Mouse (Mus musculus): ENCODE measurements around the gene Exoc6b. TPM values are rescaled to one million over a fixed set of nuclear protein-coding genes. Genes with fewer than 3 reads are reported as not detected.

The Exoc6b gene
- total and polyA plus RNA-seq, 3 experiments, result 0.76 to 8.7 (median 6.9) TPM

GRCm38 (mm10) chr6:84742227-84742626 is 327.1 kb downstream of the Exoc6b start:
- no peaks in the 10 kb centered on the region for H3K36me3 ChIP-seq (replicated peaks)
- no peak for TF ChIP-seq GATA1 (IDR thresholded peaks at IDR 0.05; ENCODE audit: borderline replicate concordance, low read length)
- no peak for TF ChIP-seq GATA2 (IDR thresholded peaks at IDR 0.05; ENCODE audit: borderline replicate concordance, low read depth, low read length)
- TF ChIP-seq TAL1 (conservative IDR thresholded peaks at IDR 0.05; ENCODE audit: low read depth, low read length), result no peak
- TF ChIP-seq CTCF (IDR thresholded peaks at IDR 0.05; ENCODE audit: low read depth, low read length), result no peak
- no peak for TF ChIP-seq POLR2AphosphoS5 (IDR thresholded peaks at IDR 0.05; ENCODE audit: insufficient replicate concordance, low read depth, low read length)
- ATAC-seq (ENCODE audit: extremely low read depth, insufficient number of reproducible peaks, low FRiP score, poor library complexity, severe bottlenecking) (no peak), DNase-seq (ENCODE audit: low spot score) (peak; percentile 3)
- H3K4me3 ChIP-seq (ENCODE audit: low read depth, low read length), result no peak overlapping the region
- peaks cover 16% of the 10 kb centered on the region for H3K4me1 ChIP-seq (ENCODE audit: insufficient read depth, low read depth, low read length)
- no peaks in the 10 kb centered on the region for H3K9me3 ChIP-seq (replicated peaks)
- 0 out of 2 replicates have a peak, but pooled peaks cover 5% of the 10 kb centered on the region for H3K27me3 ChIP-seq (ENCODE audit: insufficient read depth, low read length)

- DNase-seq (ENCODE audit: low spot score) (peak; percentile 8), ATAC-seq (ENCODE audit: extremely low read depth, insufficient number of reproducible peaks, low FRiP score, poor library complexity, severe bottlenecking) (no peak)
- H3K27me3 ChIP-seq (ENCODE audit: insufficient read depth, low read length), result no peaks in the 10 kb centered on the region; the same call in 1 of the 2 replicates
These were observed 332.4 kb downstream of the Exoc6b start for GRCm38 (mm10) chr6:84736942-84737341.

GRCm38 (mm10) chr6:84726876-84727275 is 342.4 kb downstream of the Exoc6b start:
- H3K9me3 ChIP-seq (replicated peaks), result no peaks in the 10 kb centered on the region
- no peak overlapping the region for H3K4me3 ChIP-seq (ENCODE audit: low read depth, low read length)
- ATAC-seq (ENCODE audit: extremely low read depth, insufficient number of reproducible peaks, low FRiP score, poor library complexity, severe bottlenecking) (no peak), DNase-seq (ENCODE audit: low spot score) (no peak)
- no peak for TF ChIP-seq GATA1 (IDR thresholded peaks at IDR 0.05; ENCODE audit: borderline replicate concordance, low read length)
- TF ChIP-seq CTCF (IDR thresholded peaks at IDR 0.05; ENCODE audit: low read depth, low read length), result no peak
- no peak for TF ChIP-seq POLR2AphosphoS5 (IDR thresholded peaks at IDR 0.05; ENCODE audit: insufficient replicate concordance, low read depth, low read length)
- TF ChIP-seq TAL1 (conservative IDR thresholded peaks at IDR 0.05; ENCODE audit: low read depth, low read length), result no peak
- TF ChIP-seq GATA2 (IDR thresholded peaks at IDR 0.05; ENCODE audit: borderline replicate concordance, low read depth, low read length), result no peak
- H3K36me3 ChIP-seq (replicated peaks), result no peaks in the 10 kb centered on the region
- H3K4me1 ChIP-seq (ENCODE audit: insufficient read depth, low read depth, low read length), result no peaks in the 10 kb centered on the region
- peaks cover 10% of the 10 kb centered on the region for H3K27me3 ChIP-seq (ENCODE audit: insufficient read depth, low read length)

More at GRCm38 (mm10) chr6:84736942-84737341, 332.4 kb downstream of the Exoc6b start:
- no peak for TF ChIP-seq GATA1 (IDR thresholded peaks at IDR 0.05; ENCODE audit: borderline replicate concordance, low read length)
- peak; percentile 60 for TF ChIP-seq CTCF (IDR thresholded peaks at IDR 0.05; ENCODE audit: low read depth, low read length)
- no peak for TF ChIP-seq TAL1 (conservative IDR thresholded peaks at IDR 0.05; ENCODE audit: low read depth, low read length)
- Histone ChIP-seq H3K4me3 (ENCODE audit: low read depth, low read length) (no peak overlapping the region), H3K9me3 (replicated peaks) (no peaks in the 10 kb centered on the region), H3K36me3 (replicated peaks) (no peaks in the 10 kb centered on the region), H3K4me1 (ENCODE audit: insufficient read depth, low read depth, low read length) (peaks cover 10% of the 10 kb centered on the region)

GRCm38 (mm10) chr6:84713171-84713570 is 356.1 kb downstream of the Exoc6b start:
- TF ChIP-seq CTCF (IDR thresholded peaks at IDR 0.05; ENCODE audit: low read depth, low read length), result no peak
- TF ChIP-seq POLR2AphosphoS5 (IDR thresholded peaks at IDR 0.05; ENCODE audit: insufficient replicate concordance, low read depth, low read length), result no peak
- no peak for TF ChIP-seq GATA1 (IDR thresholded peaks at IDR 0.05; ENCODE audit: borderline replicate concordance, low read length)
- no peak for TF ChIP-seq TAL1 (conservative IDR thresholded peaks at IDR 0.05; ENCODE audit: low read depth, low read length)
- no peak for TF ChIP-seq GATA2 (IDR thresholded peaks at IDR 0.05; ENCODE audit: borderline replicate concordance, low read depth, low read length)
- no peaks in the 10 kb centered on the region for H3K9me3 ChIP-seq (replicated peaks)
- H3K4me1 ChIP-seq (ENCODE audit: insufficient read depth, low read depth, low read length), result no peaks in the 10 kb centered on the region
- H3K27me3 ChIP-seq (ENCODE audit: insufficient read depth, low read length), result peaks cover 8% of the 10 kb centered on the region
- H3K4me3 ChIP-seq (ENCODE audit: low read depth, low read length), result no peak overlapping the region
- H3K36me3 ChIP-seq (replicated peaks), result no peaks in the 10 kb centered on the region
- ATAC-seq (ENCODE audit: extremely low read depth, insufficient number of reproducible peaks, low FRiP score, poor library complexity, severe bottlenecking) (no peak), DNase-seq (ENCODE audit: low spot score) (no peak)

- no peak for ATAC-seq (ENCODE audit: extremely low read depth, insufficient number of reproducible peaks, low FRiP score, poor library complexity, severe bottlenecking)
- Histone ChIP-seq H3K27me3 (ENCODE audit: insufficient read depth, low read length) (peaks cover 11% of the 10 kb centered on the region), H3K4me1 (ENCODE audit: insufficient read depth, low read depth, low read length) (no peaks in the 10 kb centered on the region), H3K9me3 (replicated peaks) (no peaks in the 10 kb centered on the region), H3K36me3 (replicated peaks) (no peaks in the 10 kb centered on the region), H3K4me3 (ENCODE audit: low read depth, low read length) (no peak overlapping the region)
- TF ChIP-seq TAL1 (conservative IDR thresholded peaks at IDR 0.05; ENCODE audit: low read depth, low read length), result no peak
- no peak for TF ChIP-seq POLR2AphosphoS5 (IDR thresholded peaks at IDR 0.05; ENCODE audit: insufficient replicate concordance, low read depth, low read length)
- TF ChIP-seq GATA1 (IDR thresholded peaks at IDR 0.05; ENCODE audit: borderline replicate concordance, low read length), result no peak
- no peak for TF ChIP-seq GATA2 (IDR thresholded peaks at IDR 0.05; ENCODE audit: borderline replicate concordance, low read depth, low read length)
- no peak for TF ChIP-seq CTCF (IDR thresholded peaks at IDR 0.05; ENCODE audit: low read depth, low read length)
- DNase-seq (ENCODE audit: low spot score), result no peak
These were observed 358.5 kb downstream of the Exoc6b start for GRCm38 (mm10) chr6:84710831-84711230.

- no peaks in the 10 kb centered on the region for H3K4me1 ChIP-seq (ENCODE audit: insufficient read depth, low read depth, low read length)
- DNase-seq (ENCODE audit: low spot score) (no peak), ATAC-seq (ENCODE audit: extremely low read depth, insufficient number of reproducible peaks, low FRiP score, poor library complexity, severe bottlenecking) (no peak)
- TF ChIP-seq GATA1 (IDR thresholded peaks at IDR 0.05; ENCODE audit: borderline replicate concordance, low read length) (no peak), TAL1 (conservative IDR thresholded peaks at IDR 0.05; ENCODE audit: low read depth, low read length) (no peak), GATA2 (IDR thresholded peaks at IDR 0.05; ENCODE audit: borderline replicate concordance, low read depth, low read length) (no peak), POLR2AphosphoS5 (IDR thresholded peaks at IDR 0.05; ENCODE audit: insufficient replicate concordance, low read depth, low read length) (no peak), CTCF (IDR thresholded peaks at IDR 0.05; ENCODE audit: low read depth, low read length) (no peak)
- H3K4me3 ChIP-seq (ENCODE audit: low read depth, low read length), result no peak overlapping the region
- no peaks in the 10 kb centered on the region for H3K9me3 ChIP-seq (replicated peaks)
- peaks cover 11% of the 10 kb centered on the region for H3K27me3 ChIP-seq (ENCODE audit: insufficient read depth, low read length)
- no peaks in the 10 kb centered on the region for H3K36me3 ChIP-seq (replicated peaks)
These were observed 360.7 kb downstream of the Exoc6b start for GRCm38 (mm10) chr6:84708631-84709030.

All from G1E (cell line).